Mouse (Mus musculus) heart, postnatal 0 days (tissue): ENCODE results near the gene Pard3b. TPM values are rescaled to one million over a fixed set of nuclear protein-coding genes. Genes with fewer than 3 reads are reported as not detected.
A peak's percentile ranks its signal among the peaks of the same experiment; 100 is the strongest.

Source experiments
- ATAC-seq: fragments of 200-750 bp; cut with Nextera tagmentation; 2 replicates; pipeline ENCODE4 v1.8.0; 2017; ENCODE audit warnings: low read depth, moderate number of reproducible peaks, moderate library complexity; ENCODE audit not compliant: insufficient read depth
- DNase-seq: peaks from one replicate; pipeline ENCODE4 v3.0.0-alpha.2; 2016; ENCODE audit warnings: low spot score
- H3K27ac ChIP-seq: fragments of 300-500 bp; sonication (generic); 2 replicates; pipeline ENCODE4 v1.5.1; 2014; ENCODE audit warnings: low read depth, mild to moderate bottlenecking
- H3K27me3 ChIP-seq: fragments of 300-500 bp; sonication (generic); 2 replicates; pipeline ENCODE4 v1.6.1; 2014; ENCODE audit warnings: low read length, mixed read lengths; ENCODE audit not compliant: control insufficient read depth, insufficient read depth
- H3K36me3 ChIP-seq: fragments of 300-500 bp; sonication (generic); replicated peaks from 2 replicates; pipeline ENCODE4 v1.6.1; 2014; ENCODE audit warnings: low read length, mixed read lengths; ENCODE audit not compliant: control insufficient read depth, insufficient read depth
- H3K4me1 ChIP-seq: fragments of 300-500 bp; sonication (generic); 2 replicates; pipeline ENCODE4 v1.6.1; 2014; ENCODE audit warnings: antibody characterized with exemption; ENCODE audit not compliant: control insufficient read depth, insufficient read depth
- H3K4me2 ChIP-seq: fragments of 300-500 bp; sonication (generic); 2 replicates; pipeline ENCODE4 v1.6.1; 2014; ENCODE audit warnings: low read depth, mild to moderate bottlenecking, low read length, moderate library complexity
- H3K4me3 ChIP-seq: fragments of 300-500 bp; sonication (generic); 2 replicates; pipeline ENCODE4 v1.5.1; 2014; ENCODE audit warnings: low read depth, low read length
- H3K9ac ChIP-seq: fragments of 300-500 bp; sonication (generic); replicated peaks from 2 replicates; pipeline ENCODE4 v1.6.1; 2014; ENCODE audit warnings: low read depth, low read length, mixed read lengths
- H3K9me3 ChIP-seq: fragments of 300-500 bp; sonication (generic); replicated peaks from 2 replicates; pipeline ENCODE4 v1.6.1; 2016; ENCODE audit warnings: low read length; ENCODE audit not compliant: control insufficient read depth
- CTCF ChIP-seq: IDR thresholded peaks from 2 replicates; pipeline ENCODE4 v1.5.1; 2016; ENCODE audit warnings: antibody characterized with exemption, control low read depth, low read depth
- EP300 ChIP-seq: IDR thresholded peaks from 2 replicates; pipeline ENCODE4 v1.6.1; 2016; ENCODE audit warnings: antibody characterized with exemption, low read depth
- WGBS: fragments of 180-500 bp; shearing (Covaris S2); extraction: QIAGEN DNeasy Blood & Tissue Kit; methylation state at CpG from one replicate; pipeline ENCODE4 v1.1.7; 2014; 5-methylcytosine and 5-hydroxymethylcytosine counted together
- polyA plus RNA-seq: library from polyadenylated mRNA; unstranded; fragments of >200 nt; fragmentation: Nextera tagmentation; extraction: Ambion mirVana; gene quantifications from 2 replicates; pipeline ENCODE4 v1.2.1, GENCODE M21; 2015
- total RNA-seq: library from RNA; depleted of rRNA; stranded (reverse); fragments of >200 nt; gene quantifications from 2 replicates; pipeline ENCODE4 v1.2.3, GENCODE M21; 2014; ENCODE audit warnings: low replicate concordance

Gene Pard3b
- total and polyA plus RNA-seq, 2 experiments from 2014 or later: 8.4 to 8.9 TPM

DNA sequence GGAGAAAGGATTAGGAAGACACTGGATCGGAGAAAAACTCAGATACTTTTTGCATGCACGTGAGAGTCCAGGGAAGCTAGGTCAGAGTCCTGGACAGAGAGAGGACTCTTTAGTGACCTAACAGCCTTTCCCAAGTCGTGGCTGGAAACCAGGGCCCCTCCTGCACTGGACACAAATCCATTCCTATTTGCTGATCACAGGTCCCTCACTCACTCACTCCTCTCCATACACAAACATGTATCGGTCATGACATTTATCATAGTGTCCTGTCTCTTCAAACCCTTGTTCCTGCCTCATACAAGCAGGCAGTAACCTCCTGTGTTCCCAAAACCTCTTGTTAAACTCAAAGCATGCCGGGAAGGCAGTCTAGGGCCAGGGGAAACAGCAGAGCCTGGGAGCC is 1028.2 kb downstream of the Pard3b start:
- no peaks in the 10 kb centered on the region for H3K36me3 ChIP-seq
- H3K27ac ChIP-seq: no peak overlapping the region
- no peak overlapping the region for H3K4me2 ChIP-seq
- no peak for TF ChIP-seq CTCF
- no peak for TF ChIP-seq EP300
- ATAC-seq (no peak), DNase-seq (no peak)
- H3K27me3 ChIP-seq: no peaks in the 10 kb centered on the region
- no peak overlapping the region for H3K4me3 ChIP-seq
- H3K4me1 ChIP-seq: no peaks in the 10 kb centered on the region
- 78% methylated on average over 5 of the region's 5 CpGs for WGBS
- no peak overlapping the region for H3K9ac ChIP-seq
- no peaks in the 10 kb centered on the region for H3K9me3 ChIP-seq

DNA sequence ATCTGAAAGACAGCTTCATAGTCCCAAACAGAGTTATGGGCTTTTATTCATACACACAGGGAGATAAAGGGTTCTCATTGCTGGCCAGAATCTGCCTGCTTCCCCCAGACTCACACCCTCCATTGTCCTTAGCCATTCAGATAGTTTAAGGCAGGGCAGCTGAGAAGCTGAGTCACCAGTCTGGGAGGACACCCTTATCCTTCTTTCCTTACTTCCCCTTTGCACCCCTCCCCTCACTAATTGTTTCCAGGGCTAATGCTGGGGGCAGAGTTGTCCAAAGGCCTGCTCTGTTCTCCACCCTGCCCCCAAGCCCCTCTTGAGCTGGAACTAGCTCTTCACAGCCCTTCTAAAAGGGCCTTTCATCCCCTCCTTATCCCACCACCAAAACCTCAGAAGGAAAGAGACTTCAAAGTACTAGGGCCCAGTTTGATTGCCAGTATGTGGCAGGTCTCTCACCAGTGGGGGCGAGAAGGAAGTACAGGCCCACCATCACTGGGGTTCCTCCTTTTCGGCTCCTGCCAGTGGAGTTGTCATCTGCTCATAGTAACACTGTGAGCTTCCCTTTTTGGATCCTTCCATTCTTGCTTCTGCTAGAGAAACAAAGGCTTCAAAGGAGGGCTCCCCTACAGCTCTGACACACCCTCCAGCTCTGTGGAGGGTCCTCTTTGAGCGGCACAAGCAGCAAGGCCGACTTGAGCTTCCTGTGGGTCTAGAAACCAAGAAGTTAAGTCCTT is 1040.2 kb downstream of the Pard3b start:
- peak; percentile 55; the same call in 1 of the 2 replicates for ATAC-seq
- no peaks in the 10 kb centered on the region for H3K36me3 ChIP-seq
- no peak overlapping the region for H3K27ac ChIP-seq
- H3K4me3 ChIP-seq: no peak overlapping the region
- no peak for TF ChIP-seq CTCF
- no peak for TF ChIP-seq EP300
- H3K9ac ChIP-seq: no peak overlapping the region
- no peak overlapping the region for H3K4me2 ChIP-seq
- DNase-seq: no peak
- no peaks in the 10 kb centered on the region for H3K27me3 ChIP-seq
- no peaks in the 10 kb centered on the region for H3K9me3 ChIP-seq
- WGBS: 50% methylated on average over 4 of the region's 4 CpGs
- peaks cover 6% of the 10 kb centered on the region; the same call in 1 of the 2 replicates for H3K4me1 ChIP-seq

DNA sequence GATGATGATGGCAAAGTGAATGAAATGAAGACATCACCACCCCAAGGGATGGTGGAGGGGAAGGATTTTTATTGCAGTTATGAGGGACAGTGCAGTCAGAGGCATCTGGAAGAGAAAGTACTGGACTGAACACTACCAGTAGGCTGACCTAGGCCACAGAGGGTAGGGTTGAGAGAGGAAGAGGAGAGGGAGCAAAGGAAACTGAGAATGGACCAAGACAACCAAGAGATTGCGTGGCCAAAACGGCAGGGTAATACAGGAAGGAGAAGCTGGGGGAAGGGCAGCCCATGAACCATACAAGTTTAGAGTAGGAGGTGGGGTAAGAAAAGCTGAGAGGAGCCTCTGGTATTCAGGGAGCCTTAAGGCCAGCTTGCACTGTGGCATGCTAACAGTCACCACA is 1040.8 kb downstream of the Pard3b start:
- Histone ChIP-seq H3K9ac (no peak overlapping the region), H3K27me3 (no peaks in the 10 kb centered on the region), H3K36me3 (no peaks in the 10 kb centered on the region), H3K27ac (no peak overlapping the region), H3K4me2 (no peak overlapping the region), H3K4me1 (peaks cover 6% of the 10 kb centered on the region; the same call in 1 of the 2 replicates), H3K9me3 (no peaks in the 10 kb centered on the region), H3K4me3 (no peak overlapping the region)
- TF ChIP-seq CTCF (no peak), EP300 (no peak)
- DNase-seq (no peak), ATAC-seq (no peak)
- 73% methylated on average over 2 of the region's 2 CpGs for WGBS

DNA sequence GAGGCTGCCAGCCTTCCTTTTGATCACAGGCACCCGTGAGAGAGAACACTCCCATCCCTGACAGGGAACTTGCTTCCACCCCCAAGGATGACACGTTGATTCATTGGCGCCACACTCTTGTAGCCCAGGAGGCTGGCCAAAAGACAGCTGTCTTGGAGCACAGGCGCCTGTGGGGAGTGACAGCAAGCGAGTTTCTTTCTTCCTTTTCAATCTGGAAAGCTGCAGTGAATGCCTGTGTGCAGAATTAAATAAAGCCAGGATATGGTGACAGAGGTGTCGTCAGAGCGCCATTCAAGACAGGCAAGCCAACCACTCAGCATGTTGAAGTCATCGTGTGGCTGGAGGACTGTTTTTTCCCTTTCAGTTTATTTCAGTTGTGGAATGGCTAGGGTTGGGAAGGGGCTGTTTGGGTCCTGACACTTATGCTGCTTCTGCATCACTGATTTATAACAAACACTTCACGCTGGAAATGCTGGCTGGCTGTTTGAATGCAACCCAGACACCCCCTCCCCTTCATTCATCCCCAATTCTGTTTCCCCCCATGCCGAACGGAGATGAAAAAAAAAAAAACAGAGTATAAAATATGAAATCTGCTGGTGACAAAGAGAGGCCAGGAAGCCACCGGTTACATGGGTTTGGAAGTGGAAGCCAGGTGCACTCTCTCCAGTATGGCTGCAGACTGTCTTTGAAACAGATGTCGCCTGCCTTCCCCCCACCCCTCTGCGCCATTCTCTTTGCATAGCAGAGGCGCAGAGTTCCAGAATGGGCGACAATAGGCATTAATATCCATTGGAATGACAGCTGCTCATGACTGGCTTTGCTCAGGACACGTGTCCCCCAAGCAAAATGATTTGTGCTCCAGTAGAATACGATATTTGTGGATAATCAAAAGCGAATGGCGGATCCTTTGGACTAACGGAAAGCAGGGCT is 1044.1 kb downstream of the Pard3b start:
- Histone ChIP-seq H3K27me3 (no peaks in the 10 kb centered on the region), H3K9ac (no peak overlapping the region), H3K4me2 (no peak overlapping the region), H3K4me3 (no peak overlapping the region), H3K4me1 (peaks cover 6% of the 10 kb centered on the region; the same call in 1 of the 2 replicates), H3K9me3 (no peaks in the 10 kb centered on the region), H3K27ac (no peak overlapping the region), H3K36me3 (no peaks in the 10 kb centered on the region)
- DNase-seq: no peak
- TF ChIP-seq EP300: no peak
- TF ChIP-seq CTCF: no peak
- no peak for ATAC-seq
- WGBS: 68% methylated on average over 21 of the region's 21 CpGs

DNA sequence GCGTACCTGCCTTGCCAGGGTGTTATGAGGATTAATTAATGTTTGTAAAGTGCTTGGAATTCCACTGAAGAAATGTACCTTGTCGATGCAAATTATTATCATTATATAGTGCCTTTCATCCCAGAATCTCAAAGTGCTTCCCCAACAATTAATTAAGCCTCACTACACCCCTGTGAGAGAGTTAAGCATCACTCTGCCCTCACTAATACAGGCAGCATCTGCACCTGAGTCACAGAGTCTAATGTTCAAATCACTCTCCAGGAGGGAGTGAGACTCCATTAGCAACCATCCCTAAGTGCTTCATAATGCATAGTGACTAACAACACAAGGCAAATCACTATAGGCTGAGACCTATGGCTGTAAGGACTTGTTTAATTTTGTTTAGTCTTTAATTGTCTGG is 1044.9 kb downstream of the Pard3b start:
- Histone ChIP-seq H3K27me3 (no peaks in the 10 kb centered on the region), H3K4me3 (no peak overlapping the region), H3K9ac (no peak overlapping the region), H3K27ac (no peak overlapping the region), H3K4me1 (peaks cover 6% of the 10 kb centered on the region; the same call in 1 of the 2 replicates), H3K36me3 (no peaks in the 10 kb centered on the region), H3K4me2 (no peak overlapping the region), H3K9me3 (no peaks in the 10 kb centered on the region)
- WGBS: 83% methylated on average over 2 of the region's 2 CpGs
- ATAC-seq (no peak), DNase-seq (no peak)
- TF ChIP-seq CTCF (no peak), EP300 (no peak)
